Mouse (Mus musculus): Measurements from ENCODE around the gene Ninl. TPM values are rescaled to one million over a fixed set of nuclear protein-coding genes. Genes with fewer than 3 reads are reported as not detected.

Ninl gene
- polyA plus RNA-seq, 2 experiments = 3.9 to 10.0 TPM

DNA sequence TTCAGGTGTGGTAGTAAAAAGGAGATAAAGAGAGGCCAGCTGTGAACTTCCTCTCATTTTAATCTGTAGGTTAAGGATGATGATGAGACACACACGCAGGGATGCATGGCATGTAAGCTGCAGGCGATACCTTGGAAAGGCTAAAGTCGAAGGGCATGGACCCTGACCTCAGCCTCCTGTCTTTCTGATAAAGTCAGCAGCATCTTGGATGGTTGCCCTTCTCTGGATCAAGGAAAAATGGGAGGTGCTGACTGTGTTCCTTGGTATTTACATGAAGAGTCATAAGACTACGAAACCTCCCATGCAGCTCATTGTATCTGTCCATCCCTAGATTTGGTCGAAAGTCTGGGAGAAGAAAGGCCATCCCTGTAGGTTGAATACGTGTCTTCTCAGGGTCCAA, 138.8 kb downstream of the Ninl start:
- Histone ChIP-seq H3K4me3 (replicated peaks; ENCODE audit: low read length) (no peak overlapping the region), H3K36me3 (ENCODE audit: control insufficient read depth, insufficient read depth, low read length) (no peaks in the 10 kb centered on the region), H3K4me1 (ENCODE audit: control insufficient read depth, insufficient read depth, low read length) (peaks cover 6% of the 10 kb centered on the region), H3K4me2 (replicated peaks; ENCODE audit: low read depth, low read length, severe bottlenecking) (no peak overlapping the region), H3K9me3 (ENCODE audit: control insufficient read depth, low read length) (no peaks in the 10 kb centered on the region), H3K9ac (ENCODE audit: low read depth, low read length, severe bottlenecking) (no peak overlapping the region), H3K27ac (replicated peaks; ENCODE audit: low read depth, low read length) (no peak overlapping the region), H3K27me3 (ENCODE audit: control insufficient read depth, insufficient read depth, low read length) (no peaks in the 10 kb centered on the region)
- no peak for DNase-seq (ENCODE audit: low spot score)
- TF ChIP-seq POLR2A (IDR thresholded peaks at IDR 0.05; ENCODE audit: borderline replicate concordance, extremely low read depth, insufficient read depth, insufficient read length) = no peak
- no peak for ATAC-seq (ENCODE audit: low FRiP score, low read depth)
- 92% methylated on average over 6 of the region's 6 CpGs for WGBS

DNA sequence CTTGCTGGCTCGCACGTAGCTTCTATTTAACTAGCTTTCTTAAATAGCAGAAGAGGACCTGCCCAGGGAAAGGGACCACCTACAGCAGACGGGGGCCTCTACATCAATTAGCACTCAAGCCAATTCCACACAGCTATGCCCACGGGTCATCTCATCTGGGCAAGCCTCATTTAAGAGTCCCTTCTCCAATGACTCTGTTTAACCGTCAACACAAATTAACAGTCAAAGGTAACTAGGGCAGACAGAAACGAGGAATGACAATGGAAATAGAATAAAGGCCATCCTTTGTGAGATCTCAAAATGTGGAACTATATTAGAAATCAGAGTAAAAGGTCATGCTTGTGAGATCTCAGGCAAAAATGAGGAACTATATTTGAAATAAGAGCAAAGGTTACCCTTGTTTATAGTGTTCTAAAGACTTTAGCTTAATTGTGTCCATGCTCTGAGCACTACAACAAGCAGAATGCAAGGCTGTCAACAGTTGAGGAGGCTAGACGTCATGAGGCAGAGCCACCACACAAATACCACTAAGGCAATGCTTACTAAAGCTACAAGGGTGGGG, 143.4 kb downstream of the Ninl start:
- WGBS = 77% methylated on average over 7 of the region's 7 CpGs
- DNase-seq (ENCODE audit: low spot score) = no peak
- Histone ChIP-seq H3K4me1 (ENCODE audit: control insufficient read depth, insufficient read depth, low read length) (no peaks in the 10 kb centered on the region), H3K4me3 (replicated peaks; ENCODE audit: low read length) (no peak overlapping the region), H3K9ac (ENCODE audit: low read depth, low read length, severe bottlenecking) (no peak overlapping the region), H3K27me3 (ENCODE audit: control insufficient read depth, insufficient read depth, low read length) (no peaks in the 10 kb centered on the region), H3K36me3 (ENCODE audit: control insufficient read depth, insufficient read depth, low read length) (no peaks in the 10 kb centered on the region), H3K27ac (replicated peaks; ENCODE audit: low read depth, low read length) (no peak overlapping the region), H3K4me2 (replicated peaks; ENCODE audit: low read depth, low read length, severe bottlenecking) (no peak overlapping the region), H3K9me3 (ENCODE audit: control insufficient read depth, low read length) (no peaks in the 10 kb centered on the region)
- no peak for ATAC-seq (ENCODE audit: low FRiP score, low read depth)
- TF ChIP-seq POLR2A (IDR thresholded peaks at IDR 0.05; ENCODE audit: borderline replicate concordance, extremely low read depth, insufficient read depth, insufficient read length) = no peak

DNA sequence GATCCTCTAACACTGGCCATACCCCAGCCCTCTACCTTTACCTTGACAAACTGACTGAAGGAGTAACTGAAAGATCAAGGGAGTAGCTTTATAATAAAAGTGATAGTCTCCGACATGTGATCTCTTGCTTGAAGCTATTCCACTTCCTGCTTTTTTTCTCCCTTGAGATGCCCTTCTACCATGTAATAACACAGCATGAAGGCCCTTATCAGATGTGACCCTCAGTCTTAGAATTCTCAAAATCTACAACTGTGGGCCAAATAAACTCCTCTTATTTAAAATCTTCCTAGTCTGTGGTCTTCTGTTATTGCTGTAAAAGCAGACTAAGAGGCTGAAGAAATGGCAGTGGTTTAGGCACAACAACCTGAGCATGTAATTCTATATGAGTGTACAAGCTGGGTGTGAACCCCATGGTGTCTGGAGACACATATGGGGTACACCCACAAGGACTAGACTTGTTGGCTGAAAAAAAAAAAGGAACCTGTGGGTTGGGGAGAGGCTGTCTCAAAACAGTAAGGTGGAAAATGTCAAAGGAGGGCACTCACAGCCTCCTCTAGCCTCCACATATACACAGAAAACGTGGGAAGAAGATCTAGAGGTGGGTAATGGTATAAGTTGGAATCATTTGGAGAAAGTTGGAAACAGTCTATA, 144.4 kb downstream of the Ninl start:
- 85% methylated on average over 2 of the region's 2 CpGs for WGBS
- DNase-seq (ENCODE audit: low spot score) (no peak), ATAC-seq (ENCODE audit: low FRiP score, low read depth) (no peak)

DNA sequence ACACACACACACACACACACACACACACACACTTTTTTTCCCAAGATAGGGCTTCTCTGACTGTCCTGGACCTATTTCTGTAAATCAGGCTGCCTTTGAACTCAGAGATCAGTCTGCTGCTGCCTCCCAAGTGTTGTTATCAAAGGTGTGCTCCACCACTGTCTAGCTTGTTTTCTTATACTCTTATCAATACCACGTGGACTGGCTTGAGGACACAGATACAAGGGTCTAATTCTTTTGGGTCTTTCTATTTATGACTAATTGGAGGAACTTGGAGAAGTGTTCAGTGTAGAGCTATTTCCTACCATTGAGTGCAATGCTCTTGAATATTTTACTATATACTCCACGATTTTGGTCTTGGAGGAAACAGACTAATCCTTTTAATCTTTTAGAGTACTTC, 151.8 kb downstream of the Ninl start:
- Histone ChIP-seq H3K9ac (ENCODE audit: low read depth, low read length, severe bottlenecking) (no peak overlapping the region), H3K27me3 (ENCODE audit: control insufficient read depth, insufficient read depth, low read length) (no peaks in the 10 kb centered on the region), H3K9me3 (ENCODE audit: control insufficient read depth, low read length) (no peaks in the 10 kb centered on the region), H3K27ac (replicated peaks; ENCODE audit: low read depth, low read length) (no peak overlapping the region), H3K4me2 (replicated peaks; ENCODE audit: low read depth, low read length, severe bottlenecking) (no peak overlapping the region), H3K4me1 (ENCODE audit: control insufficient read depth, insufficient read depth, low read length) (no peaks in the 10 kb centered on the region), H3K4me3 (replicated peaks; ENCODE audit: low read length) (no peak overlapping the region), H3K36me3 (ENCODE audit: control insufficient read depth, insufficient read depth, low read length) (no peaks in the 10 kb centered on the region)
- DNase-seq (ENCODE audit: low spot score) (no peak), ATAC-seq (ENCODE audit: low FRiP score, low read depth) (no peak)
- WGBS = 89% methylated on average over 2 of the region's 2 CpGs
- TF ChIP-seq POLR2A (IDR thresholded peaks at IDR 0.05; ENCODE audit: borderline replicate concordance, extremely low read depth, insufficient read depth, insufficient read length) = no peak

More for the DNA sequence above, 144.4 kb downstream of the Ninl start:
- no peak overlapping the region for H3K4me3 ChIP-seq (replicated peaks; ENCODE audit: low read length)
- no peak overlapping the region for H3K27ac ChIP-seq (replicated peaks; ENCODE audit: low read depth, low read length)
- no peaks in the 10 kb centered on the region for H3K27me3 ChIP-seq (ENCODE audit: control insufficient read depth, insufficient read depth, low read length)
- no peaks in the 10 kb centered on the region for H3K4me1 ChIP-seq (ENCODE audit: control insufficient read depth, insufficient read depth, low read length)
- H3K36me3 ChIP-seq (ENCODE audit: control insufficient read depth, insufficient read depth, low read length) = no peaks in the 10 kb centered on the region
- H3K9ac ChIP-seq (ENCODE audit: low read depth, low read length, severe bottlenecking) = no peak overlapping the region
- no peak overlapping the region for H3K4me2 ChIP-seq (replicated peaks; ENCODE audit: low read depth, low read length, severe bottlenecking)
- no peak for TF ChIP-seq POLR2A (IDR thresholded peaks at IDR 0.05; ENCODE audit: borderline replicate concordance, extremely low read depth, insufficient read depth, insufficient read length)
- H3K9me3 ChIP-seq (ENCODE audit: control insufficient read depth, low read length) = no peaks in the 10 kb centered on the region

DNA sequence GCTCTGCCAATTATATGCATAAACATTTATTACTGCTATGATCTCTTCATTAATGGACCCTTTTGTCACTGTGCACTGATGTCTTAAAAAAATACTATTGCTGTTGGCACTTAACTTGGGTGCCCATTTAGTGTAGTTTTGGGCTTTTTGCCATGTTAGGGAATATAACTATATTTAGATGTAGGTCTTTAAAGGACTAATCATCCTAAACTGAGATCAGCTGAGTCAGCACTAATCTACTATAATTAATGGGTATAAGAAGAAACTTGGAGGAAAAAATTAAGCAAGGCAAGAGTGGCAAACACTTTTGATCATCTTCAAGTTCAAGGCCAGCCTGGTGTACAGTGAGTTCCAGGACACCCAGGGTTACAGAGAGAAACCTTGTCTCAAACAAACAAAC, 152.9 kb downstream of the Ninl start:
- ATAC-seq (ENCODE audit: low FRiP score, low read depth) (no peak), DNase-seq (ENCODE audit: low spot score) (no peak)
- no peak overlapping the region for H3K4me3 ChIP-seq (replicated peaks; ENCODE audit: low read length)

More for the DNA sequence above, 152.9 kb downstream of the Ninl start:
- H3K27ac ChIP-seq (replicated peaks; ENCODE audit: low read depth, low read length) = no peak overlapping the region
- H3K4me2 ChIP-seq (replicated peaks; ENCODE audit: low read depth, low read length, severe bottlenecking) = no peak overlapping the region
- no peaks in the 10 kb centered on the region for H3K9me3 ChIP-seq (ENCODE audit: control insufficient read depth, low read length)
- H3K36me3 ChIP-seq (ENCODE audit: control insufficient read depth, insufficient read depth, low read length) = no peaks in the 10 kb centered on the region
- no peak for TF ChIP-seq POLR2A (IDR thresholded peaks at IDR 0.05; ENCODE audit: borderline replicate concordance, extremely low read depth, insufficient read depth, insufficient read length)
- no peak overlapping the region for H3K9ac ChIP-seq (ENCODE audit: low read depth, low read length, severe bottlenecking)
- H3K4me1 ChIP-seq (ENCODE audit: control insufficient read depth, insufficient read depth, low read length) = no peaks in the 10 kb centered on the region
- no peaks in the 10 kb centered on the region for H3K27me3 ChIP-seq (ENCODE audit: control insufficient read depth, insufficient read depth, low read length)
